Mouse (Mus musculus) hematopoietic stem cell, adult 5-6 weeks (primary cell): ENCODE results near the gene BC049730. TPM values are rescaled to one million over a fixed set of nuclear protein-coding genes. Genes with fewer than 3 reads are reported as not detected.
"Not testable (repeated sequence)": the region's sequence is repeated elsewhere in the genome, so short reads cannot be mapped to it uniquely, and the experiment has no call there.

ENCODE experiments used
- ATAC-seq, 2 experiments: fragments of 125-278 bp in 1 of 2; replicated peaks in 1 of 2; 2 replicates each; pipeline ENCODE4 v1.8.0; 2016 to 2017; ENCODE audit warnings: inconsistent platforms in 2 of 2, mild to moderate bottlenecking in 2 of 2, moderate number of reproducible peaks in 2 of 2, low read depth in 1 of 2, moderate TSS enrichment in 1 of 2; ENCODE audit not compliant: low FRiP score in 2 of 2, poor library complexity in 2 of 2, severe bottlenecking in 2 of 2, insufficient read depth in 1 of 2, low TSS enrichment in 1 of 2
- total RNA-seq: library from RNA; stranded (forward); fragments of 172-1452, 232-1000 nt; gene quantifications from 2 replicates; pipeline ENCODE4 v1.2.3, GENCODE M21; 2017

Gene BC049730
- total RNA-seq = not detected in 2 replicates

DNA sequence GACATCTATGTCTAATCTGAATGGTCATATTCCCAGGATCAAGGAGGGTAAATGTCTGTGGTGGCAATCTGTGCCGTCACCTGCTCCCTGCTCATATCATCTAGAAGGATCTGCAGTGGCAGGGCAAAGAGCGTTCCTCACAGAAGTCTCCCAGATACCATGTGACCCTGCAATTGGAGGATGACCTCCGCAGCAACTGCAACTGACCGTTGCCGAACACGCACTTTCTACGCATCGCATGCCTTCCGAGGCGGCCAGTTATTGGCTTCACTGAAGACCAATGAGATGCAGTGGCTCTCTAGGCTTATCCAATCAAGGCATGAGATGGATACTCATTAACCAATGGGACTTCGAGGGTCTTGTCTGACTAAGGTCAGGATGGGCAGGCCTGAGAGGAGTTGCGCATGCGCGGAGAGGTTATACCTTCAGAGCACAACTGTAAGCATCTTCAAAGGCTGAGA lies at the start of gene BC049730:
Gene BC049730 (plus strand): TSS at position 411 of the 461 bp plus-strand sequence.
- ATAC-seq = no peak

DNA sequence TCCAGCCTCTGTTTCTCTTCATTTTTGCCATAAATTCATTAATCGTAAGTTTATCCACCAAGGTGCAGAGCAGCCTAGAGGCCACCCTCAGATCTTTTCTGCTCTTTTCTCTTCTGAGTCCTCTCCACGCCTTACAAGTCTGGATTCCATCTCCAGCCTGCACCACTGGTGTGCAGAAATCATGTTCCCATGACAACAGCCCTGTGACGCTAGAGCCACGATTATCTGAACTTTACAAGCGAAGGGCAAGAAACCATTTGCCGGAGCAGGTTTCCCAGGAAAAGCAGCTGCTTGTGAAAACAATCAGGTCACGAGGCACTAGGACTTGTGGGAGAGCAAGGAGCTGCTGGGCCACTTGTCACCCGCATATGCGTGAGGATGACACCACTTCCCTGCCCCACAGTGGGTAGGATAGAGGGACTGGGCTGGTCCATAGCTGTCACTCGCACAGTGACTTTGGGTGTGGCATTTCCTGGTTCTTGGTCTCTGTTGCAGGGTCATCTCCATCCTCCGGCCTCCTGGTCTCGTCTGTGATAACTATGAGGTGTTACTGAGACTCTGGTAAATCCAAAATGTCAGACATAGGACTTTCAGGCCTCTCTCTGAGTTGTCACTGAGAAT lies 49.2 kb upstream of the BC049730 start:
- no peak for ATAC-seq

DNA sequence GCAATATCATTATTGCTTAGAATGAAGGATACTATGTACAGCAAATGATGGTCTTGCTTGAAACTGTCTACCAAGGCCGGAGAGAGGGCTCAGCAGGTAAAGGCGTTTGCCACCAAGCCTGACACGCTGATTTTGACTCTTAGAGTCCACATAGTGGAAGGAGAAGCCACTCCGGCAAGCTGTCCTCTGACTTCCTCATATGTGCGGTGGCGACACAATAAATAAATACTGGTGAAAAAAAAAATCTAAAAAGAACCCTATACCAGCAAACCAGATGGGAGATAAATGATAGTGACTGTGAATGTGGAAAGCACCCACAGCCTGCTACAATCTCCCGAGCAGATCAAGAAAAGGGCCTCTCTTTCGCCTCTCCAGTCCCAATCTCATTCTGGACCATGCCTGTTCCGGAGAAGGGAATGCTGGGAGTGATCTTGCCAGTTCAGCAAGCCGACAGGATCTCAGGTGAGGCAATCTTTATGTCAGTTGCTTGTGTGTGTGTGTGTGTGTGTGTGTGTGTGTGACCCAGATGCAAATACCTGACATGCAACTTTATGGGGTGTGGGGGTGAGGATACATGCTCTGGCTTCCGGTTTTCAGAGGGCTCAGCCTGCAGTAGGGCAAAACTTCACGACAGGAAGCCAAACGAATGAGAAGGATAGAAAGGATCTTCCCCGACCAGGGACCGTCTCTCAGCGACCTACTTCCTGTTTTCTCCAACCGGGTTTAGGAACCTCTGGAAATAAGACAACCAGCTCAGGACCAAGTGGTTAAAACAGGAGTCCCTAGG lies 47.7 kb upstream of the BC049730 start:
- peak; percentile 25 to 58; a peak in 3 of 4 replicates for ATAC-seq

DNA sequence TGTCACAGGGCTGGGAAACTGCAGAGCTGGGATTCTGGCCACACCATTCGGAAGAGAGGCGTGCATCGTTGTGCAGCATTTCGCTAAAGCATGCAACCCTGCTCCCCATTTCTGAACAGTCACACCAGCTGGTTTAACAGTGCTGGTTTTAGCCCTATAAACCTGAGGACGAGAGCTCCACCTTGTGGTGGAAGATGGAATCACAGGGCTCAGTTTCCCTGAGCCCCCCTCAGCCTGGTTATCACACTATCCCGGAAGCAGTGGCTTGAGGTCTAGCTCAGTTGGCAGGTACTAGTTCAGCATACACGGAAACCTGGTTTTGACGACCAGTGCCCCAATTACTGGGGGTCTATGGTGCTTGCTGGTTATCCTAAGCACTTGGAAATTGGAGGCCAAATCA lies 46.5 kb upstream of the BC049730 start:
- ATAC-seq = peak; percentile 66 to 88

DNA sequence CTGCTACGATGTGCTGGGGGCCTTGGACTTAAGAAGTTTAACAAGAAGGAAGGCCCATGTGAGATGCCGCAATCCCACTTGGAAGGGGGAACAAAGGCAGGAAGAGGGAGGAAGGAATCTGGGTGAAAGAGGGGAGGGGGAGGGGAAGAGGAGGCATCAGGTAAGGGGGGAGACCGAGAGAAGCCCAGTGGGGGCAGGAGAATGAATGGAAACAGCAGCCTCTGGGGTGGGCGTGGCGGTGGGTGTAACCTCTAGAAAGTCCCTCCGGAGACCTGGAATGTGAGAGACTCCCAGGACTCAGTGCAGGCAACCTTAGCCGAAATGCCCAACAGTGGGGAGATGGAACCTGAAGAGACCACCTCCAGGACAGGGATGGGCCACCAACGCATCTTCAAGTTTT lies 44.7 kb upstream of the BC049730 start:
- ATAC-seq = no peak

DNA sequence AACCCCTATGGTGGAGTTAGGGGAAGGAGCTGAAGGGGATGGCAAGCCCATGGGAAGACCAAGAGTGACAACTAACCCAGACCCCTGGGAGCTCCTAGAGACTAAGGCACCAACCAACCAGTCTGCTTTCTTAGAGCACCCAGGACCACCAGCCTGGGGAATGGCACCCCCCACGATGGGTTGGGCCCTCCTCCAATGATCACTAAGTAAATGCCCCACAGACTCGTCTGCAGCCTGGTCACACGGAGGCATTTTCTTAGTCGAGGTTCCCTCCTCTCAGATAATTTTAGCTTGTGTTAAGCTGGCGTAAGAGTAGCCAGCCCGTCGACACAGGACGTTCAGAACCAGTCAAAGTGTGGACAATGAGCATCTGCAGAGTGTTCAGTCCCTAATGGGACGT lies 44.1 kb upstream of the BC049730 start:
- no peak for ATAC-seq

DNA sequence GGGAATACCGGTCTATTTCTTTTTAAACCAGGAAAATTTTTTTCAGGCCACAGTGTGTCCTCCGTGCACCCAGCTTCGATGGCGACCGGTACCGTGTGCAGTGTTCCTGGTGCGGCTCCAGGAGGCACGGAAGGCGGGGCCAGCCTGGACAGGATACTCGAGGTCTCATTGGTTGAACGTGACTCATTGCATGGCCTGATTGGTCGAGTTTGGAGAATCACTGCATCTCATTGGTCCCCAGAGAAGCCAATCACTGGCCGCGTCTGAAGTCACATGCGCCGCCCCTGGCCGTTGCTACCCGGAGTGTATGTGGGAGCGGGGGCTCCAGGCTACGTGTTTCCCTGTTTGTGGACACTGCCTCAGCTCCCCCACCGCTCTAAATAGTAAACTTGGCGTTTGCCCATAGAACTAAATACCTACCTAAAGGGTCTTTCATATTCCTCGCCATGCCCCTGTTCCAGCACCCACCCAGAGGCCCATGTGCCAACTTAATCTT lies 37.0 kb upstream of the BC049730 start:
- ATAC-seq = no peak

DNA sequence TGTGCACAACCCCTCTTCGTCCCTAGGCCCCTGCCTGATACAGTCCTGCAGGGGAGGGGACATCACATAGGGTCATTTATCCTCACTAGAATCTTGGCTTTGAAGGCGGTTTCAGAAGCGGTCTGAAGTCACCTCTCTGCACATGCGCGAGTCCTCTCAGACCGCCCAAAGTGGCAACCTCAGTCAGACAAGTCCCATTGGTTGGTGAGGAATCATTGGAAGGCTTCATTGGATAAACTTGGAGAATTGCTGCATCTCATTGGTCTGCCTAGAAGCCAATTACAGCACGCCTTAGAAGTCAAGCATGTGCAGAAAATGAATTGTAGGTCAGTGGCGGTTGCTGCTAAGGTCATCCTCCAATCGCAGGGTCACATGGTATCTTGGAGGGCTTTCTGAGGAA lies 32.5 kb upstream of the BC049730 start, which contains the start of gene Tex101:
Gene Tex101 (minus strand): TSS at position 101 of the 400 bp plus-strand sequence.
- ATAC-seq = no peak

DNA sequence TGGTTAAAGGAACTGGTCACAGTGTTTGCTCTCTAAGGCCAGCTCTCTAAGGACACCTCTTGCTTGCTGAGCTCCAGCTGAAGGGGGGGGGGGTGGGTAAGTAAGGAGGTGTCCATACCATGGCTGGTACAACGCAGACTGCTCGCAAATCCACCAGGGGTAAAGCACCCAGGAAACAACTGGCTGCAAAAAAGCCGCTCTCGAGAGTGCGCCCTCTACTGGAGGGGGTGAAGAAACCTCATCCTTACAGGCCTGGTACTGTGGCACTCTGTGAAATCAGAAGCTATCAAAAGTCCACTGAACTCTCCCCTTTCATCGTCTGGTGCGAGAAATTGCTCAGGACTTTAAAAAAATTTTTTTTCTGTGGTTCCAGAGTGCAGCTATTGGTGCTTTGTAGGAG lies 24.9 kb upstream of the BC049730 start:
- not testable (repeated sequence) for ATAC-seq

DNA sequence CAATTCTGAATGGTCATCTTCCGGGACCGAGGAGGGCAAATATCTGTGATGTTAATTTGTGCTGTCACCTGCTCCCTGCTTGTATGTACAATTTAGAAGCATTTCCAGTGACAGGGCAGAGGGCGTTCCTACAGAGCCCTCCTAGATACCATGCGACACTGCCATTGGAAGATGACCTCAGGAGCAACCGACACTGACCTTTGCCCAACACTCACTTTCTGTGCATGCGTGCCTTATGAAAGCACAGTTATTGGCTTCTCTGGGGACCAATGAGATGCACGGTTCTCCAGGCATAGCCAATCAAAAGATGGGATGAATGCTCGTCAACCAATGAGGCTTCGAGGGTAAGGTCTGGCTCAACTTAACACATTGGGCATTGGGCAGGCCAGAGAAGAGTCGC lies 21.5 kb upstream of the BC049730 start:
- not testable (repeated sequence) for ATAC-seq

DNA sequence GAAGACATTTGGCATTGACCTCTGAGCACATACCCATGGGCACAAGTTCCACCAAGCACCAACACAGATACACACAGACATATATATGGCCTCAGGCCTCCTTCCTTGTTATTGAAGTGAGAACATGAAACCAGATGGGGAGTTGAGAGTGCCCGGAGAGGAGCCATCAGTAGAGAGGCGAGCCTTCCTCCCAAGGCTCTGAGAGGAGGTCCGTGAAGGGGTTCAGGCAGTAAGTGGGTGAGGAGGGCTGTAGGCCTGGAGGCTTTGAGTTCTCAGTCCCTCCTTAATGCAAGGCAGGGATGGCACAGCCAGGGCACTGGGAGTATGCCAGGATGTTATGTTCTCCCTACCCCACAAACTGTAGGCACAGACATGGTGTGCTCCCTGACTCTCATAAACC lies 16.3 kb upstream of the BC049730 start:
- ATAC-seq = not testable (repeated sequence)

DNA sequence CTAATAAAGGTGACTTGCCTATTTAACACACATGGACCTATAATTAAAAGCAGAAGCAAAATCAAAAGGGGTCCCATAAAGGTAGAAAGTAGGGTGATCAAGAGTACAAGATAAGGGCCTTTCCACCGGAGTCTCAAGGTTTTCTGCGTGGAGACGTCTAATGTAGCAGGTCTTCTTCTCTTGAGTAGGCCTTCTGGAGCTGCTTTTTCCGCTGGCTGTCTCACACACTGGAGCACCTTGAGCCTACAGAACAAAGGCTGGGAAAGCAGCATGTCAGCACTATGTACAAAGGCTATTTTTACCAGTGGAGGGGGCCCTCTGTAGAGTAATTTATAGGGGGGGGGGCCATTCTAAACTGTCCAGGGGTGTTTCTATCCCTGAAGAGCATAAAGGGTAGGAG lies 11.2 kb upstream of the BC049730 start:
- not testable (repeated sequence) for ATAC-seq

DNA sequence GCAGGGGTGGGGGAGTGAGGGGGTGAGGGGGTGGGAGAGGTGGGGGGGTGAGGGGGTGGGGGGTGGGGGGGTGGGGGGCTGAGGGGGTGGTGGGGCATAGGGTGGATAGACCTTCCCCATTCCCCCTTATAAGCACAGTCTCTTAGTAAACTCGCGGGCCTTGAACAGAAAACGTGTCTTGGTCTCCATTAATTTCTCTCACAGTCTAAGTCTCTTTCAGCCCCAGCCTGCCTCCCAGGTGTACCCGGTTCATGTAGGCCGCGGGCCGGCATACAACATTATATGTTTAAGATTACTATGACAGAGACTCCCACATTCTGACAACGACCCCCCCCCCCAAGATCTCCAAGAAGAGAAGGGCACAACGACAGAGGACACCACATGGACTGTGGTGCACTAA lies 6.2 kb upstream of the BC049730 start:
- not testable (repeated sequence) for ATAC-seq

DNA sequence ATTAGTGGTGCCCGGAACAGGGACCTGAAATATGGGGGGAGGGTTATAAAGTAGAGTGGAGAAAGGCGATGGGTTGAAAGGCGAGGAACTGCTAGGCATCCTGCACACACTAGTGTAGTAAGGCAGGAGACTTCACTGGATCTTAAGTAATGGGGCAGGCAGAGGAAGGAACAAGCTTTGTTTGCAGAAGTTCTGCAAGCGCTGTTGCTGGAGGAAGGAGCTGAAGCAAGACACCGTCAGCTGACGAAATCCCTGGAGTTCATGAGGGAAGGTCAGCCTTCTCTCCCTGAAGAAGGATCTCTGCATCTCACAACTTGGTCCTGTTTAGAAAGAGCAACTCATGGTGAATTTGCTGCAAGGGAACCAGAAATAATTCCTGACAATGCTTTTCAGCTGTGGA lies 6.0 kb downstream of the BC049730 start:
- peak; percentile 13 to 79; a peak in 2 of 4 replicates for ATAC-seq

DNA sequence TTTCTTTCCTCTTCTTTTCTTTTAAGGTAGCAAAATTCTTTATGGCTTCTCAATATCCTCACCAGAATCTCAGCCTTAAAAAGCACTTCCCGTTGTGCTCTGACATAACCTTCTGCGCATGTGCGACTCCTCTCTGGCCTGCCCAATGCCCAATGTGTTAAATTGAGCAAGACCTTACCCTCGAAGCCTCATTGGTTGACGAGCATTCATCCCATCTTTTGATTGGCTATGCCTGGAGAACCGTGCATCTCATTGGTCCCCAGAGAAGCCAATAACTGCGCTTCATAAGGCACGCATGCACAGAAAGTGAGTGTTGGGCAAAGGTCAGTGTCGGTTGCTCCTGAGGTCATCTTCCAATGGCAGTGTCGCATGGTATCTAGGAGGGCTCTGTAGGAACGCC lies 17.8 kb downstream of the BC049730 start, which contains the start of gene Gm4763:
Gene Gm4763 (minus strand): TSS at position 101 of the 400 bp plus-strand sequence.
- not testable (repeated sequence) for ATAC-seq

DNA sequence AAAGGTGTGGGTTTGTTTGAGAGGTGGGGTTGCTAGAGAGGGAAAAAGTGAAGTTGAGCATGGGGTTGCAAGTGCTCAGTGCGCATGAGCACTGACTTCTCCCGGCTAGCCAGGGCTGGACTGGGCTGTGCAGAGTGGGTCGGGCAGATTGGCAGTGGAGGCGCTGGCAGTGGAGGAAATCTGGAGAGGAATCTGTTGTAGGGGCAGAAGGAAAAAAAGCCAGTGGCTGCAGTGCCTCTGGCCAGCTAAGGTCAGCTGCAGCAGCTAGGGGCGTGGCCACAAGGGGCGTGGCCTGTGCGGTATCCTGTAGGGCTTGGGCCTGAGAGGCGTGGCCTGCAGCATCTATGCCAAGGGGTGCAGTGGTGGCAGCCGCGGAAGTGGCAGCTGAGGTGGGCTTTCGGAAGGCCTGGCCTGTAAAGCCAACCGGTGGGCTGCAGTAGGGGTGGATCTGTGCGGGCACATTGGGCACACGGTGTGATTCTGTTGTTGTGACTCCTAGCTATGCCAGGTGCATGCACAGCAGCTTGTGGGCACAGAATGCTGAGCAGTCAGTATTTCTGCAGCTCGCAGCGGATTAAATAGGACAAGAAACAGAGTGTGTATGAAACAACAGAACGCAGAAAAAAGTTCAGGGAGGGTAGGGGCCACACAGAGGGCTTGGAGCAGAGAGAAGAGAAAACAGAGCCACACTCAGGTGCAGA lies 27.1 kb downstream of the BC049730 start:
- ATAC-seq = peak; percentile 73 to 93

DNA sequence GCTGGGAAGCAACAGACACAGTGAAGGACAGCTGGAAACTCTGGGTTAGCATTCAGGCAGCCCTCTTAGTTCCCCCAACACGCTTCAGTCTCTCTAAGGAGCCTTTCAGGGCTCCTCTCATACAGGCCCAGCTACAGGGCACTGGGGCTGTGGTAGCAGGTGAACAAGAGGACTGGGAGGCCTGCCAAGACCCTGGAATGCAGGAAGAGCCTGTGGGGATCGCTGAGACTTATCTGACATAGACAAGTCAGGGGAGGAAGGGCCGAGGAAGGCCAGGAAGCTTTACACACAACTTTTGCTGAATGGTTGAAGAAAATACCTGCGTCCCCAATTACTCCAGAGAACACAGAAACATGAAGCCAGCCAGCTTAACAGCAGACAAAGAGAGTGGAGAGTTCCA lies 41.7 kb downstream of the BC049730 start:
- ATAC-seq = no peak

DNA sequence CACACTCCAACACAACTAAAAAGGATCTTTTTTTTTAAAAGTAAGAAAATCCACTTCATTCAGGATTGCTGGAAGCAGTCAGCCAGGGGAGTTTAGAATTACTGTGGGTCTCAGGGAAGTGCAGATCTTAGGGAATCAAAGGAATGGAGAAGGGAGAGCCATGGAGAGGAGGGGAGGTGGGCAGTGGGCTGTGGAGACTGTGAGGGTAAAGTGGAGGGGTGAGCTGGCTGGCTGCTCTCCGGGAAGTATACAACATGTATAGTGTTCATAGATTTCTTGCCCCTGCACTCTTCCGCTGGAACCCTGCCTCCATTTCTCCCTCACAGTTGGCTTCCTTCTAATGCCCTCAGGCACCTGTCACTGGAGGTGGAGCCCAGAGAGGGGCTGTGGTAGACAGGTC lies 42.6 kb downstream of the BC049730 start:
- no peak for ATAC-seq
